In the genomic region with DNA sequence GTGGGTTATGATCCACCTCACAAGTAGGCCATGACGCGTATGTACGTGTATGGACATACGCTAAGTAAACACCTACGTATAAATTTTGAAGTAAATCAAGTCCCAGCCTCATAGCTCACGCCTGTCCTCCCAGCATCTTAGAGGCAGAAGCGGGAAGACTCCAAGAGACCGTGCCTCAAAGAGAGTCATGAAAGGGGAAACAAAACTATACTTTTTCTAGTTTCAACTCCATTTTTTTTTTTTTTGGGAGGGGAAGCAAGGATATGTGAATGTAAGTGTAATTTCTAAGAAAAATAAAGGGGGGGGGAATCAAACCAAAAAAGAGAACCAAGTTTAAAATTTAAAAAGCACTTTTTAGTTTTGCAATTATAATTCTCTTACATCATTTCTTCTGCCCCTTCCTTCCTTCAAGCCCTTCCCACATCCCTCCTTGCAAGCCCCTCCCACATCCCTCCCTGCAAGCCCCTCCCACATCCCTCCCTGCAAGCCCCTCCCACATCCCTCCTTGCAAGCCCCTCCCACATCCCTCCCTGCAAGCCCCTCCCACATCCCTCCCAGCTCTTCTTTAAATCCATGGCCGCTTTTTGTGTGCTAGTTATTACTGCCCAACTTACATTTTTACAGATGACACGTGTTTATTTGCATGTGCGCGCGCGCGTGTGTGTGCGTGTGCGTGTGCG, we compare ENCODE assay signal across 15 mouse cellular contexts.
DNase-seq lines count a peak whose midpoint lies in the region; ATAC-seq and TF ChIP-seq lines count a peak whose summit lies in the region.
"Had no signal": no experiment of that assay in that cellular context is flagged by ENCODE, and none has a peak within 500 bp of the region (broad histone marks: within the 10 kb centered on the region; RNA-seq: fewer than 3 reads in every experiment).

No protein-coding gene starts in this region.

- H3K4me1 ChIP-seq in testis, adult 2 months (ENCODE audit: control insufficient read depth, insufficient read depth, low read length) = peaks cover 4% of the 10 kb centered on the region; the same call in 1 of the 2 replicates
- H3K4me1 ChIP-seq in limb, embryonic 11.5 days (ENCODE audit: control insufficient read depth, insufficient read depth, low read length) = peaks cover 34% of the 10 kb centered on the region

- H3K36me3 ChIP-seq in testis, adult 2 months (ENCODE audit: control insufficient read depth, insufficient read depth, low read length) = no peaks in the 10 kb centered on the region
- no peaks in the 10 kb centered on the region for H3K36me3 ChIP-seq in limb, embryonic 11.5 days (ENCODE audit: control insufficient read depth, insufficient read depth, low read length)
- H3K36me3 ChIP-seq: heart, embryonic 13.5 days had no signal

- no peak overlapping the region for H3K9ac ChIP-seq in limb, embryonic 11.5 days (ENCODE audit: low read length)
- H3K9ac ChIP-seq: embryonic facial prominence, embryonic 12.5 days; heart, embryonic 13.5 days; liver, embryonic 14.5 days had no signal

- no peak for ATAC-seq in limb, embryonic 11.5 days (ENCODE audit: insufficient number of reproducible peaks, low FRiP score, low TSS enrichment, low read depth)
- ATAC-seq in inflammation-experienced regulatory T-cells, adult 6 months = no peak

- H3K27me3 ChIP-seq in testis, adult 2 months (ENCODE audit: control insufficient read depth, insufficient read depth, low read length) = no peaks in the 10 kb centered on the region
- H3K27me3 ChIP-seq in limb, embryonic 11.5 days (ENCODE audit: control insufficient read depth, insufficient read depth, low read length) = no peaks in the 10 kb centered on the region
- H3K27me3 ChIP-seq: embryonic facial prominence, embryonic 12.5 days; heart, embryonic 13.5 days had no signal

- H3K9me3 ChIP-seq in limb, embryonic 11.5 days (ENCODE audit: control insufficient read depth, low read length) = no peaks in the 10 kb centered on the region
- H3K9me3 ChIP-seq: embryonic facial prominence, embryonic 12.5 days; heart, embryonic 13.5 days had no signal

- no peak overlapping the region for H3K4me2 ChIP-seq in limb, embryonic 11.5 days (ENCODE audit: low read depth, severe bottlenecking)
- H3K4me2 ChIP-seq: embryonic facial prominence, embryonic 12.5 days; heart, embryonic 13.5 days had no signal

- no peak for TF ChIP-seq CTCF in testis, adult 2 months (IDR thresholded peaks at IDR 0.05; ENCODE audit: control insufficient read depth, insufficient read depth, insufficient replicate concordance, low read depth, low read length)

- no peak overlapping the region for H3K27ac ChIP-seq in testis, adult 2 months (ENCODE audit: control insufficient read depth, insufficient read depth, low read depth, low read length)
- H3K27ac ChIP-seq in limb, embryonic 11.5 days (replicated peaks; ENCODE audit: low read depth, low read length) = peak overlapping the region; percentile 62; the same call in 1 of the 2 replicates
- H3K27ac ChIP-seq: embryonic facial prominence, embryonic 12.5 days; heart, embryonic 13.5 days; liver, embryonic 14.5 days had no signal

- TF ChIP-seq POLR2A in testis, adult 2 months (IDR thresholded peaks at IDR 0.05; ENCODE audit: control insufficient read depth, low read depth, low read length) = no peak

- peak; percentile 19 for DNase-seq in embryo, embryonic 10.5 days (ENCODE audit: low spot score)
- DNase-seq in embryo, embryonic 9.5 days (ENCODE audit: extremely low spot score) = no peak
- no peak for DNase-seq in testis, postnatal 10 days (ENCODE audit: low spot score)
- no peak for DNase-seq in limb, embryonic 11.5 days (ENCODE audit: low spot score)
- DNase-seq in cerebellum, adult 9-11 months = no peak
- DNase-seq in retina, postnatal 1 day = no peak
- DNase-seq: adrenal gland, adult 2 months; cerebellum, adult 2 months; gastrocnemius, postnatal 14 days; lung, postnatal 14 days had no signal

- H3K4me3 ChIP-seq in testis, adult 2 months (ENCODE audit: control insufficient read depth, low read depth, low read length) = peak overlapping the region; percentile 37
- H3K4me3 ChIP-seq in limb, embryonic 11.5 days (ENCODE audit: low read depth, low read length) = no peak overlapping the region
- H3K4me3 ChIP-seq: embryonic facial prominence, embryonic 12.5 days; heart, embryonic 13.5 days had no signal

- 92% methylated on average over 18 of the region's 18 CpGs for WGBS in limb, embryonic 11.5 days
